Mouse (Mus musculus): Measurements from ENCODE around the gene Tfdp1. TPM values are rescaled to one million over a fixed set of nuclear protein-coding genes. Genes with fewer than 3 reads are reported as not detected.

Tfdp1 gene
- total RNA-seq, 2 experiments from 2014 or later: 70.9 to 75.2 TPM

DNA sequence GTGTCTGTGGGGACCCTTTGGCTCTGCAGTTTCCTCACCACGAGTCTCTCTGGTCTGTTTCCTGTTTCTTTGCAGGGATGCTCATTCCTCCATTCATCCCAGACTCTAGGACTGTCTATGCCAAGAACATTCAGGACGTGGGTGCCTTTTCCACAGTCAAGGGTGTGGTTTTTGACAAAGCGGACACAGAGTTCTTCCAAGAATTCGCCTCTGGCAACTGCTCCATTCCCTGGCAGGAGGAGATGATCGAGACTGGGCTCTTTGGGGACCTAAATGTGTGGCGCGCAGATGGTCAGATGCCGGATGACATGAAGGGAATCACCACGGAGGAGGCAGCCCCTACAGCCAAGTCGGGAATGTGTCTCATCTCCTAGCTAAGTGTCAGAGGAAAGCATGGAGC, 77.3 kb downstream of the Tfdp1 start:
- no peak for DNase-seq (ENCODE audit: low spot score in 2 of 2)

DNA sequence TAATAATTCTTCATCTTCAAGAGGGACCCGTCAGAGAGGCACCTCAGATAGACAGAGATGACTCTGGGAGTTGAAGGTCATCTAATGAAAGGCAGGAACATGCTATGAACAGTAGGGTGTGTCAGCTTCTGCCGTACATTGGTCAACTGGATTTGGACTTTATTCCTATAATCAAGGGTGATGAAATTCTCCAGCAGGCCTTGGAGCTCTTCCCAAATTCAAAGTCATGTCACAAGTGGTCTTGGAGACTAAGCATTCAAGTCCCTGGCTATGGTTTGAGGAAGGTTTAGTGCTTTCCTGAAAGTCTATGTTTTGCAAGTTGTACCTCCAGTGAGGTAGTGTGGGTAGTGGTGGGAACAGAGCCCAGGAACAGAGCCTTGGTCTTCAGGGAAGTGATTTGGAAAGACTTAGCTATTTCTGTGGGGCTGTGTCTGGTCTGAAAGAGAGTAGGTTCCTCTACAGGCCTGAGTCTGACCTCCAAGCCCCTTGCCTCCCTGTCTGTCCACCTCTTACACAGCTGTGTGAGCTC, 80.6 kb downstream of the Tfdp1 start:
- DNase-seq (ENCODE audit: low spot score in 2 of 2): no peak

DNA sequence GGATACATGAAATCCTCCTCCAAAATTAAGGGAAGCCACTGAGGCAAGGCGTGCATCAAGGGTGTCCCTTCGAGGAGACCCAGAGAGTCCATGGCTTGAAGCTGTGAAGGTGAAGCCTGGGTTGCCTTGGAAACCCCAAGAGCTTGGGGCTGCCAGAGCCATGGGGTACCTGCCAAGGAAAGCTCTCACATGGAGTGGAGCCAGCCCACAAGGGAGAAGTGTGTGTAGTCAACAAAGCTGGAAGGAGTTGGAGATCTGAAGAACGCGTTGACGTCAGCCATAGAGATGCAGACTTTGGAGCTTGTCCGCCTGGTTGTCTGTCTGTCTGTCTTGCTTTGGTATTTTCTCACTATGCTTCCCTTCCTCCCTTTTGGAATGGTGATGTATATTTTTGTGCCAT, 82.4 kb downstream of the Tfdp1 start:
- DNase-seq (ENCODE audit: low spot score in 2 of 2): no peak

DNA sequence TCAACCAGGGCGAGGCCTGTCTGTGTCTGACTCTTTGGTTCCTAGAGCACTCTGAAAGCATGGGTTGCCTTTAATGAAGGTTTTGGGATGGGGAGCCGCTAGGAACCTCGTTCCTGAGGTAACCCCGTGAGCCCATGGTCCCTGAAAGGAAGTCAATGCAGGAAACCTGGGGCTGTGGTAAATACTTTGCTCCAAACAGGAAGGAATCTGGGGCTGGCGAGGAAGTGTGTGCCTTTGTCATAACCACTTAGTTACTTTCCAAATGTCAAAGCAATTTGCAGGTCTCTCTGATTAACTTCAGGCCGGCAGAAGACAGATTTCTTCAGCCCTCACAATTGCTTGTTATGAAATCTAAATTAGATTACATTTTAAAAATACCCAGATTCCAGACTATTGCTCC, 88.8 kb downstream of the Tfdp1 start:
- DNase-seq (ENCODE audit: low spot score in 2 of 2): no peak

Other genes starting within 250 kb of the Tfdp1 start
- 10 to 100 TPM; 25.0 to 27.0 TPM for gene Pcid2, start 233.3 kb upstream of the Tfdp1 start, total RNA-seq (2021)
- 10 to 100 TPM; 65.5 to 69.5 TPM for gene Cul4a, start 233.1 kb upstream of the Tfdp1 start, total RNA-seq (2021)
- gene Lamp1, start 179.6 kb upstream of the Tfdp1 start, total RNA-seq (2021): 100 to 1,000 TPM; 283 to 309 TPM
- 10 to 100 TPM; 10.3 to 10.8 TPM for gene Grtp1, start 138.1 kb upstream of the Tfdp1 start, total RNA-seq (2021)
- 1 to 10 TPM; 2.2 to 3.1 TPM for gene Adprhl1, start 84.6 kb upstream of the Tfdp1 start, total RNA-seq (2021)
- gene Dcun1d2, start 50.6 kb upstream of the Tfdp1 start, total RNA-seq (2021): 10 to 100 TPM; 27.6 to 29.7 TPM
- 10 to 100 TPM; 43.8 to 45.6 TPM for gene Tmco3, start 50.6 kb upstream of the Tfdp1 start, total RNA-seq (2021)
- gene Atp4b, start 58.1 kb downstream of the Tfdp1 start, total RNA-seq (2021): not detected
- under 1 TPM in 1 of 2 experiments, not detected in 1; 0.07 TPM for gene Grk1, start 66.3 kb downstream of the Tfdp1 start, total RNA-seq (2021)
- 10 to 100 TPM in 1 of 2 experiments, 1 to 10 TPM in 1; 9.3 to 11.1 TPM for gene Tmem255b, start 96.4 kb downstream of the Tfdp1 start, total RNA-seq (2021)
- 100 to 1,000 TPM; 105 to 116 TPM for gene Gas6, start 155.7 kb downstream of the Tfdp1 start, total RNA-seq (2021)
- not detected for gene 1700029H14Rik, start 223.7 kb downstream of the Tfdp1 start, total RNA-seq (2021)

Data from layer of hippocampus, postnatal 10 days (tissue).